Mouse (Mus musculus) hindbrain, postnatal 0 days (tissue): ENCODE data around the gene Ogfod3. TPM values are rescaled to one million over a fixed set of nuclear protein-coding genes. Genes with fewer than 3 reads are reported as not detected.

ENCODE experiments used
- ATAC-seq: fragments of 200-750 bp; cut with Nextera tagmentation; 2 replicates; pipeline ENCODE4 v1.8.0; 2017; ENCODE audit warnings: mild to moderate bottlenecking, moderate TSS enrichment, moderate library complexity
- DNase-seq: peaks from one replicate; pipeline ENCODE4 v3.0.0-alpha.2; 2015; ENCODE audit warnings: low spot score
- H3K27ac ChIP-seq: fragments of 300-500 bp; sonication (generic); 2 replicates; pipeline ENCODE4 v1.5.1; 2014; ENCODE audit warnings: mild to moderate bottlenecking
- H3K27me3 ChIP-seq: fragments of 300-500 bp; sonication (generic); 2 replicates; pipeline ENCODE4 v1.6.1; 2014; ENCODE audit warnings: low read length, mixed read lengths; ENCODE audit not compliant: insufficient read depth
- H3K36me3 ChIP-seq: fragments of 300-500 bp; sonication (generic); 2 replicates; pipeline ENCODE4 v1.6.1; 2014; ENCODE audit warnings: low read length, mixed read lengths; ENCODE audit not compliant: insufficient read depth
- H3K4me1 ChIP-seq: fragments of 300-500 bp; sonication (generic); 2 replicates; pipeline ENCODE4 v1.6.1; 2014; ENCODE audit warnings: antibody characterized with exemption, low read length, mixed read lengths; ENCODE audit not compliant: insufficient read depth
- H3K4me2 ChIP-seq: fragments of 300-500 bp; sonication (generic); 2 replicates; pipeline ENCODE4 v1.6.1; 2014; ENCODE audit warnings: low read depth, mild to moderate bottlenecking, low read length, moderate library complexity, mixed read lengths
- H3K4me3 ChIP-seq: fragments of 300-500 bp; sonication (generic); 2 replicates; pipeline ENCODE4 v1.5.1; 2014; ENCODE audit warnings: low read length
- H3K9ac ChIP-seq: fragments of 300-500 bp; sonication (generic); replicated peaks from 2 replicates; pipeline ENCODE4 v1.6.1; 2014; ENCODE audit warnings: mild to moderate bottlenecking, low read length, moderate library complexity, mixed read lengths
- H3K9me3 ChIP-seq: fragments of 300-500 bp; sonication (generic); 2 replicates; pipeline ENCODE4 v1.6.1; 2016; ENCODE audit warnings: low read length, mixed read lengths
- CTCF ChIP-seq: IDR thresholded peaks from 2 replicates; pipeline ENCODE4 v1.5.1; 2016; ENCODE audit warnings: antibody characterized with exemption, control low read depth, low read depth
- WGBS: fragments of 180-500 bp; shearing (Covaris S2); extraction: QIAGEN DNeasy Blood & Tissue Kit; methylation state at CpG from one replicate; pipeline ENCODE4 v1.1.7; 2014; 5-methylcytosine and 5-hydroxymethylcytosine counted together
- polyA plus RNA-seq: library from polyadenylated mRNA; unstranded; fragments of >200 nt; fragmentation: Nextera tagmentation; extraction: Ambion mirVana; gene quantifications from 2 replicates; pipeline ENCODE4 v1.2.1, GENCODE M21; 2015
- total RNA-seq: library from RNA; depleted of rRNA; stranded (reverse); fragments of >200 nt; gene quantifications from 2 replicates; pipeline ENCODE4 v1.2.3, GENCODE M21; 2014; rRNA removed

The Ogfod3 gene
- total RNA-seq (16.7 and 20.1 TPM in 2 replicates), polyA plus RNA-seq (34.8 and 35.3 TPM in 2 replicates)

DNA sequence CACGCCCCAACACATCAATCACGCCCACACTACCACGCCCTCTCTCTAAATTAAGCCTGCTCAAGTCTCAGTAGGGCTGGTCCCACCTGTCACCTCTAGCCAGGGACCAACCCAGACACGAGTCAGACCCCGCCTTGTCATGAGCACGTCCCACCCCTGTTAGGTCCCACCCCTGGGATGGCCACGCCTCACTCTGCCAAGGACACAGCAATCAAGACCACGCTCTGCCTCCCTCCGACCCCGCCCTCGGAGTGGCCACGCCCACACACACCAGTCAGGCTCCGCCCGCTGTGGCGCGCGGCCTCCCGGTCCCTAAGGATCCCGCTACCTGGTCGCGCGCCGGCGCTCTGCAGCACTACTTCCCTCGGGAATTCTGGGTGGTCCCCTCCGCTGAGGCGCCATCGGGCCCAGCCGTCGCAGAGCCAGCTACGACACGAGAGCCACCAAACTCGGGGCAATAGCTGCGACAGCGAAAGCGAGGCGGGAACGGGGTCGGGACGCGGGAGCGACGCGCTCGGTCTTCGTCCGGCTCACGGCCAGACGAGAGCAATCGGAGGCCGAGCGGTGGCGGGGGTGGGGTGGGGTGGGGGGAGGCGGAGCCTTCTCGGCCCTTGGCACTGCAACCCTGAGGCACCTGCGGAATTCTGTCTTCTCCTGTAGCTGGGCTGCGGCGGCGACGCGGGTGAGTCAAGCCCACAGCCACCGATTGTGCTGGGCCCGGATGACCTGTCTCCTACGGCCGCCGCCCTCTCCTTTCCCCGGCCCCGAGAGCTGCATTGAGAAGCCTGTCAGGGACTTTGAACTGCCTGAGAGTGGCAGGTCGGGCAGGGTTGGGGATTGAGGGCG, at the start of gene Ogfod3, which contains the start of gene Hexdc:
Gene Ogfod3, minus strand, starts transcription at position 551 of the 846 bp plus-strand sequence.
Gene Hexdc, plus strand, starts transcription at position 273 of the 846 bp plus-strand sequence.
- Histone ChIP-seq H3K4me1 (no peaks in the 10 kb centered on the region; the same call in 1 of the 2 replicates), H3K27me3 (no peaks in the 10 kb centered on the region), H3K27ac (peak within 1 kb of the TSS; percentile 81), H3K36me3 (peaks cover 8% of the 10 kb centered on the region; the same call in 1 of the 2 replicates), H3K4me2 (peak within 1 kb of the TSS; percentile 62), H3K9me3 (no peaks in the 10 kb centered on the region), H3K9ac (peak within 1 kb of the TSS; percentile 79), H3K4me3 (peak within 1 kb of the TSS; percentile 79)
- WGBS = 0% methylated on average over 68 of the region's 70 CpGs
- DNase-seq (peak; percentile 96), ATAC-seq (peak; percentile 97)
- no peak for TF ChIP-seq CTCF

DNA sequence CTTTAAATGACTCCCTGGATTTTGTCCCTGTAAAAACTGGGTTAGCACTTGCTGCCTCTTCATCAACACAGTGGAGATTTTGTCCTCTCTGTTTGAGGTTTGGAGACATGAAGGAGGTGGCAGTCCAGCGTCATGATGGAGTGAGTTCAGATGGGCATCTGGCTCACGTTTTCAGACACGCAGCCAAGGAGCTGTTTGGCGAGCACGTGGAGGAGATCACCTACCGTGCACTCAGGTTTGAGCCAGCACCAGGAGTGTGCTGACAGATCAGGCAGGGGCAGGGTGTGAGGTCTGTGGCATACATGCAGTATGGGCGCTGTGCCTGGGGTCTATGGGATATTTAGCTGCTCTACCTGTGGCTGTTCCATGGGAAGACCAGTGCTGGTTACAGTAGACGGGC, 45.7 kb upstream of the Ogfod3 start:
- peaks cover 84% of the 10 kb centered on the region for H3K36me3 ChIP-seq
- no peaks in the 10 kb centered on the region for H3K27me3 ChIP-seq
- ATAC-seq = no peak
- H3K4me2 ChIP-seq = no peak overlapping the region
- H3K9ac ChIP-seq = no peak overlapping the region
- no peaks in the 10 kb centered on the region for H3K4me1 ChIP-seq
- TF ChIP-seq CTCF = no peak
- DNase-seq = no peak
- no peak overlapping the region for H3K27ac ChIP-seq
- H3K9me3 ChIP-seq = no peaks in the 10 kb centered on the region
- H3K4me3 ChIP-seq = no peak overlapping the region
- 83% methylated on average over 8 of the region's 8 CpGs for WGBS

DNA sequence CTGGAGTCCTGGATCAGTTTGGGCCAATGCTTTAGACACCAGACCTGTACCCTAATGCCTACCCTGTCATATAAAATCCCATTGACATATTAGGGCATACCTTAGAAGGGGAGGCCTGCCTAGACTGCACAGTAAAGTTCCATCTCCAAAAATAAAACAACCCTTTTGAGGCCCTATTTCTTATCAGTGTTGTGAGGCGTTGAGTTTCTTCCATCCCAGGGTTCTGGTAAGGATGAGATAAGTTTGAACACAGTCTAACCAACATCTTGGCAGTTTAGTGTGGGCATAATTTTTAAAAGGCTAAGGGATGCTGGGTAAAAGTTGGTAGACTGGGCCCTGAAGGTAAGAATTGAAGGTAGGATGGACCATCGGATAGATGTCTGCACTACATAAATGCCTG, 35.2 kb upstream of the Ogfod3 start:
- Histone ChIP-seq H3K4me3 (no peak overlapping the region), H3K4me1 (peaks cover 16% of the 10 kb centered on the region; the same call in 1 of the 2 replicates), H3K9ac (no peak overlapping the region), H3K4me2 (no peak overlapping the region), H3K27ac (no peak overlapping the region), H3K27me3 (no peaks in the 10 kb centered on the region), H3K36me3 (peaks cover 18% of the 10 kb centered on the region; the same call in 1 of the 2 replicates), H3K9me3 (no peaks in the 10 kb centered on the region)
- no peak for ATAC-seq
- TF ChIP-seq CTCF = no peak
- DNase-seq = no peak
- 94% methylated on average over 2 of the region's 2 CpGs for WGBS

DNA sequence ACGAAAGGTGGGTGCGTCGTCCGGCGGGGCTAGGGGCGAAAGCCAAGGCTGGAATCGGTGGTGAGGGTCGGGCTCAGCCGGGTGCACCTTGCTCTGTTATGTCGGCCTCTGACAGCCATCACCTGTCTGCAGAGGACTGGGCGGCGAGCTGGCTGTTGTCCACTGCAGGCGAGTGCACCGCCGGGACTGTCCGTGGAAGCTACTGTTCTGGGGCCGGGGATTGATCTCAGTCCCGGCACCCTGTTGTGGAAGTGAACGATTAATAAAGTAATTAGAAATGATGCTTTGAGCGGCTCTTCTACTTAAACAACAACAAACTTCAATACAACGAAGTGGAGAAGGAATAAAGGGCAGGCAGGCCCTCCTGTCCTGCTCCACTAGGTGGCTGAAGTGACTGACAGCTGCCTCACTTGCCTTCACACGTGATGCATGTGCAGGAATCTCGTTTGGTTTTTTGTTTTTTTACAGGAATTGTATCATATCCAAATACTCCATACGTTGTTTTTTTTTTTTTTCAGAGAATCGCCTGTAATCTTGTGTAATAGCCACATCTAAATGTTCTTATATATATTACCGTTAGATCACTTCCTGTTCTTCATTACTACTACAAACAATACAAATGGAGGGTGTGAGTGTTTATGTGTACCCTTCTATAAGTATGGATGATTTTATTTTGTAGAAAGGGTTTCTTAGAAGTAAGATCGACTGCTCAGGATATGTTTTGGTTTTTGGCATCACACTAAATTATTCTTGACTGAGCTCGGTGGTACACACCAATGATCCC, 33.0 kb upstream of the Ogfod3 start:
- Histone ChIP-seq H3K4me2 (peak overlapping the region; percentile 71), H3K4me1 (peaks cover 16% of the 10 kb centered on the region; the same call in 1 of the 2 replicates), H3K9me3 (no peaks in the 10 kb centered on the region), H3K4me3 (peak overlapping the region; percentile 80), H3K27me3 (no peaks in the 10 kb centered on the region), H3K9ac (peak overlapping the region; percentile 81), H3K27ac (peak overlapping the region; percentile 90), H3K36me3 (0 out of 2 replicates have a peak, but pooled peaks cover 3% of the 10 kb centered on the region)
- TF ChIP-seq CTCF = peak; percentile 57
- ATAC-seq (no peak; the same call in 1 of the 2 replicates), DNase-seq (peak; percentile 61)
- WGBS = 3% methylated on average over 28 of the region's 28 CpGs

DNA sequence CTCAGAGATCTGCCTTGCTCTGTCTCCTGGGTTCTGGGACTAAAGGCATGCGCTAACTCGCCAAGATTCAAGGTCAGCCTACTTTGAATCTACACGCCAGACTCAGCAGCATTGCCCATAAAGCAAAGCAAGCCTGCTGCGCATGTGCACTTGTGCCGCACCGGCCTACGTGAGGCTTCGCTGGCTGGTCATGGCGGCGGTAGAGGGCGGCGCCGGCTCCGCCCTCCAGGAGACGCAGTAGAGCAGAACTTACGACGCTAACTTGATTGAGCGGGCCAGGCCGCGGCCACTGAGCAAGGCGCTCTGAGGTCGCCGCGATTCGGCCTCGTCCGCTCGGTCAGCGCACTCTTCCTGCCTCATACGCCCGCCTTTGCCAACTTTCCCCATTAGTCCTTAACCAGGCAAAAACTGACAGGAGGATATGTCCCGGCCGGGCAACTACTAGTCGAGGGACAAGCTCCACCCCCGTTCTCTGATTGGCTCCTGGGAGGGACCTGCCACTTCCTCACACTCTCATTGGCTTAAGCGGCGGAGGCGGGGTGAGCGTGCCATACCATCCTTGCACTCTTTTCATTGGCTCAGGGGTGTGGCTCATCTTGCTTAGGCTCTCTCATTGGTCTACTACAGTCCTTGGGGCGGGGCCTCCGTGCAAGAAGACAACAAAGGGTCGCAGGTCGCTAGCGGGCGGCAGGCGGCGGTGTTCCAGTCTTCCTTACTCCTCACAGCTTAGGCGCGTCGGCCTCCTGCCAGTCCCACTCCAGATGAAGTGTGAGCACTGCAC, 32.2 kb upstream of the Ogfod3 start, which contains the start of gene Narf:
Gene Narf, plus strand, starts transcription at position 690 of the 781 bp plus-strand sequence.
- peak; percentile 83 for TF ChIP-seq CTCF
- Histone ChIP-seq H3K36me3 (0 out of 2 replicates have a peak, but pooled peaks cover 3% of the 10 kb centered on the region), H3K4me3 (peak within 1 kb of the TSS; percentile 80), H3K4me1 (peaks cover 16% of the 10 kb centered on the region; the same call in 1 of the 2 replicates), H3K9ac (peak within 1 kb of the TSS; percentile 81), H3K27ac (peak within 1 kb of the TSS; percentile 95), H3K27me3 (no peaks in the 10 kb centered on the region), H3K9me3 (no peaks in the 10 kb centered on the region), H3K4me2 (peak within 1 kb of the TSS; percentile 71)
- DNase-seq (peak; percentile 99), ATAC-seq (peak; percentile 99)
- WGBS = under 1% methylated on average over 50 of the region's 50 CpGs
